Mouse (Mus musculus) CH12.LX (cell line): ENCODE data around the gene S100a7a. TPM values are rescaled to one million over a fixed set of nuclear protein-coding genes. Genes with fewer than 3 reads are reported as not detected.

Experiments
- DNase-seq: peaks from one replicate; pipeline ENCODE4 v3.0.0-alpha.2; 2013; ENCODE audit errors: extremely low read depth
- H3K27ac ChIP-seq: 2 replicates; pipeline ENCODE4 v1.5.1; 2012; ENCODE audit warnings: low read depth, mild to moderate bottlenecking, control low read depth, moderate library complexity; ENCODE audit not compliant: insufficient read depth
- H3K27me3 ChIP-seq: replicated peaks from 2 replicates; pipeline ENCODE3; 2012; ENCODE audit warnings: inconsistent platforms
- H3K36me3 ChIP-seq, 2 experiments: replicated peaks in 1 of 2; 2 replicates each; pipeline versions ENCODE3 to v1.6.1; 2012; ENCODE audit warnings: inconsistent platforms in 1 of 2, low read length in 1 of 2, mild to moderate bottlenecking in 1 of 2, mixed read lengths in 1 of 2, moderate library complexity in 1 of 2; ENCODE audit not compliant: control insufficient read depth in 1 of 2, insufficient read depth in 1 of 2
- H3K4me1 ChIP-seq, 2 experiments: 2 replicates each; pipeline ENCODE4 v1.6.1; 2012; ENCODE audit warnings: inconsistent platforms in 1 of 2, moderate library complexity in 1 of 2; ENCODE audit not compliant: insufficient read depth in 2 of 2, control insufficient read depth in 1 of 2
- H3K4me2 ChIP-seq: 2 replicates; pipeline ENCODE4 v1.6.1; 2012; ENCODE audit warnings: low read depth, mild to moderate bottlenecking, control low read depth; ENCODE audit not compliant: poor library complexity, insufficient read depth, severe bottlenecking
- H3K4me3 ChIP-seq, 3 experiments: fragments of 150-350 bp in 1 of 3; sonication (generic) in 1 of 3; replicated peaks in 1 of 3; 2 replicates each; pipeline versions ENCODE3 to v1.5.1; 2011 to 2012; ENCODE audit warnings: low read depth in 2 of 3, low read length in 2 of 3, mild to moderate bottlenecking in 2 of 3, moderate library complexity in 2 of 3, control low read depth in 1 of 3, improper control_type of control experiment in 1 of 3, inconsistent platforms in 1 of 3, mixed read lengths in 1 of 3; ENCODE audit not compliant: poor library complexity in 1 of 3
- H3K79me2 ChIP-seq: replicated peaks from 2 replicates; pipeline ENCODE4 v1.6.1; 2012; ENCODE audit warnings: mild to moderate bottlenecking, moderate library complexity; ENCODE audit not compliant: control insufficient read depth, poor library complexity, insufficient read depth, severe bottlenecking; ENCODE audit errors: extremely low read depth
- H3K9ac ChIP-seq: 2 replicates; pipeline ENCODE4 v1.6.1; 2012; ENCODE audit warnings: low read depth, mild to moderate bottlenecking, control low read depth, moderate library complexity; ENCODE audit not compliant: insufficient read depth
- H3K9me3 ChIP-seq: replicated peaks from 2 replicates; pipeline ENCODE3; 2012; ENCODE audit warnings: low read length, inconsistent platforms, mixed read lengths
- CTCF ChIP-seq, 2 experiments: IDR thresholded peaks in 1 of 2; conservative IDR thresholded peaks in 1 of 2; 2 replicates each; pipeline ENCODE4 v1.5.1; 2011 to 2012; ENCODE audit warnings: low read depth in 2 of 2, low read length in 2 of 2, improper control_type of control experiment in 1 of 2, inconsistent platforms in 1 of 2, mild to moderate bottlenecking in 1 of 2, moderate library complexity in 1 of 2
- EP300 ChIP-seq: IDR thresholded peaks from 2 replicates; pipeline ENCODE4 v1.6.1; 2011; ENCODE audit warnings: low read length, improper control_type of control experiment
- JUND ChIP-seq: conservative IDR thresholded peaks from 2 replicates; pipeline ENCODE4 v1.6.1; 2011; ENCODE audit warnings: low read depth, low read length, improper control_type of control experiment
- MAFK ChIP-seq: IDR thresholded peaks from 2 replicates; pipeline ENCODE4 v1.6.1; 2011; ENCODE audit warnings: low read length, improper control_type of control experiment; ENCODE audit not compliant: insufficient replicate concordance
- MAX ChIP-seq: IDR thresholded peaks from 2 replicates; pipeline ENCODE4 v1.6.1; 2011; ENCODE audit warnings: low read length, improper control_type of control experiment
- MAZ ChIP-seq: IDR thresholded peaks from 2 replicates; pipeline ENCODE4 v1.6.1; 2012; ENCODE audit warnings: low read depth, mild to moderate bottlenecking, inconsistent platforms, low read length, improper control_type of control experiment, moderate library complexity
- MEF2A ChIP-seq: IDR thresholded peaks from 2 replicates; pipeline ENCODE4 v1.6.1; 2014; ENCODE audit warnings: low read depth, mild to moderate bottlenecking, inconsistent platforms, low read length, improper control_type of control experiment, borderline replicate concordance
- PAX5 ChIP-seq: IDR thresholded peaks from 2 replicates; pipeline ENCODE4 v1.6.1; 2012; ENCODE audit warnings: low read length, inconsistent platforms, mixed read lengths
- RAD21 ChIP-seq: IDR thresholded peaks from 2 replicates; pipeline ENCODE4 v1.6.1; 2011; ENCODE audit warnings: low read depth, mild to moderate bottlenecking, low read length, improper control_type of control experiment, moderate library complexity
- SIN3A ChIP-seq: IDR thresholded peaks from 2 replicates; pipeline ENCODE4 v1.6.1; 2012; ENCODE audit warnings: low read length, improper control_type of control experiment, inconsistent platforms
- SMC3 ChIP-seq: IDR thresholded peaks from 2 replicates; pipeline ENCODE4 v1.6.1; 2011; ENCODE audit warnings: low read depth, low read length, improper control_type of control experiment
- USF2 ChIP-seq: conservative IDR thresholded peaks from 2 replicates; pipeline ENCODE4 v1.6.1; 2011; ENCODE audit warnings: low read depth, low read length, improper control_type of control experiment
- ZC3H11A ChIP-seq: IDR thresholded peaks from 2 replicates; pipeline ENCODE4 v1.6.1; 2012; ENCODE audit warnings: low read depth, mild to moderate bottlenecking, inconsistent platforms, low read length, improper control_type of control experiment
- ZNF384 ChIP-seq: IDR thresholded peaks from 2 replicates; pipeline ENCODE4 v1.6.1; 2012; ENCODE audit warnings: low read depth, low read length, improper control_type of control experiment, inconsistent platforms
- dilution Hi-C: fragments of 300-500 bp; cut with MboI; formaldehyde crosslinking; loops from 2 replicates; pipeline ENCODE4 v1.14.3; 2020; ENCODE audit warnings: low sequenced_read_pairs; ENCODE audit not compliant: extremely low pct_unique_long_range_greater_than_20kb, extremely low pct_ligation_motif_present
- in situ Hi-C: fragments of 300-500 bp; cut with MboI; formaldehyde crosslinking; loops from 3 replicates; pipeline ENCODE4 v1.14.3; 2019; ENCODE audit warnings: low sequenced_read_pairs, low pct_ligation_motif_present, low pct_unique_long_range_greater_than_20kb, mixed read lengths
- polyA plus RNA-seq: library from polyadenylated mRNA; unstranded; fragments of >175 nt; gene quantifications from 2 replicates; pipeline ENCODE4 v1.2.1, GENCODE M21; 2012; ENCODE audit warnings: low read depth; ENCODE audit not compliant: insufficient read length
- total RNA-seq, 2 experiments: library from RNA; depleted of rRNA; stranded (reverse); fragments of 300-350 nt in 1 of 2; fragments of >200 nt in 1 of 2; gene quantifications; 2 replicates each; pipeline ENCODE4 v1.2.3; 2012 to 2014

S100a7a gene
- total and polyA plus RNA-seq, 3 experiments: not detected

DNA sequence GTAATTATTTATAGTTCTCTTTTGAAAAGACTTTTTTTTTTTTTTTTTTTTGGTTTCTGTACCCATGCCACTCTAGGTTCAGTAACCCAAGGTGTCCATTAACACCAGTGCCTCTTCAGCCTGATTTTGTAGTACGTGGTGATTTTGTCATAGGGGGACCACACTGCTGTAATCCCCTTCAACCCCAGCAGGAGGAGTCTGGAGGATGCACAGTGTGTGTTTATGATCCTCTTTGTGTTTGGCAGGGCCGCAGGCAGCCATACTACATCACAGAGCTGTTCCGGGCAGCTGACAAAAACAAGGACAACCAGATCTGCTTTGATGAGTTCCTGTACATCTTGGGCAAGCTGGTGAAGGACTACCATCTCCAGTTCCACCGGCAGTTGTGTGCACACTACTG, 3.6 kb downstream of the S100a7a start:
- H3K4me1 ChIP-seq: peaks cover 0 to 5% of the 10 kb centered on the region in 2 experiments; a peak in 2 of 4 replicates
- no peaks in the 10 kb centered on the region for H3K79me2 ChIP-seq
- dilution Hi-C loops (no loop called here), in situ Hi-C loops (no loop called here)
- H3K9me3 ChIP-seq: no peaks in the 10 kb centered on the region
- H3K4me2 ChIP-seq: no peak overlapping the region
- H3K4me3 ChIP-seq: no peak overlapping the region
- TF ChIP-seq ZNF384 (no peak), RAD21 (peak; percentile 11), SMC3 (peak; percentile 53; the same call in 1 of the 2 replicates), MAZ (no peak), CTCF (conservative IDR thresholded peaks at IDR 0.05 in 1 of 2, IDR thresholded peaks at IDR 0.05 in 1 of 2; ENCODE audit: low read depth in 2 of 2, low read length in 2 of 2) (peak in 1 of 2 experiments; percentile 59; a peak in 2 of 4 replicates)
- DNase-seq: peak; percentile 20
- H3K9ac ChIP-seq: no peak overlapping the region
- no peaks in the 10 kb centered on the region for H3K36me3 ChIP-seq
- peaks cover 55% of the 10 kb centered on the region for H3K27me3 ChIP-seq
- H3K27ac ChIP-seq: no peak overlapping the region

DNA sequence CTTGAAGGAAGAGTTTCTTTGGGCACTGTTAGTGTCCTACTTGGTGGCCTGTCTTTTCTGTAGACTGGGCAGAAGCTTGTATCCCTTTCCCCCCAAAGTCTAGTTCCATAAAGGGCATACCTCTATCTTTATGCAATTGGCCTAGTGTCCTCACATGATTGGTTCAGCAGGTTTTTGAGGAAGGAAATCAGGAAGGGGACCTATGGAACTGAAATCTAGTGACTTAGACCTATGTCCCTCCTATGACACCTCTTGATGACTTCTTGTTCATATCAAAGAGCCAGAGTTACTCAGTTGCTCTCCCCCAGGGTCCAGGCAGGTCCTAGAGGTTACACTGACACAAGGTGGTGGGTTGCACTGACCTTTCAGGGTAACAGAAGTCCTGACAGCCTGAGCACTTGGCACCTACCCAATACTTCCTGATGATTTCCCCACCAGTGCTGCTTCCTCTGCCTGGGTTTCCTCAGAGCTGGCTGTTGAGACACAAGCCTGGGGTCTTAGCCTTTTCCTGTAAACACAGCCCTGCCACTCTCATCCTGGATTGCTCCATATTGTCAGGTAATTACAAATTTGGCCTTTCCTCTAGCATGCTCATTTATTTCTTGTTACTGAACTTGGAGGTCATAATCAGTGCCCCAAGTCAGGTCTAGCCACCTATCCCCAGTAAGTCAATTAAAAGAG, 5.7 kb downstream of the S100a7a start:
- Histone ChIP-seq H3K4me1 (peaks cover 0 to 5% of the 10 kb centered on the region in 2 experiments; a peak in 2 of 4 replicates), H3K9ac (no peak overlapping the region), H3K27ac (no peak overlapping the region), H3K9me3 (no peaks in the 10 kb centered on the region)
- in situ Hi-C loops: no loop called here
- no peak for DNase-seq
- no peak for TF ChIP-seq EP300
- TF ChIP-seq, all 38 proteins: peak for 0
- no peaks in the 10 kb centered on the region for H3K79me2 ChIP-seq
- H3K36me3 ChIP-seq: no peaks in the 10 kb centered on the region
- dilution Hi-C loops: no loop called here
- H3K4me3 ChIP-seq: no peak overlapping the region
- H3K4me2 ChIP-seq: no peak overlapping the region
- H3K27me3 ChIP-seq: peaks cover 46% of the 10 kb centered on the region

DNA sequence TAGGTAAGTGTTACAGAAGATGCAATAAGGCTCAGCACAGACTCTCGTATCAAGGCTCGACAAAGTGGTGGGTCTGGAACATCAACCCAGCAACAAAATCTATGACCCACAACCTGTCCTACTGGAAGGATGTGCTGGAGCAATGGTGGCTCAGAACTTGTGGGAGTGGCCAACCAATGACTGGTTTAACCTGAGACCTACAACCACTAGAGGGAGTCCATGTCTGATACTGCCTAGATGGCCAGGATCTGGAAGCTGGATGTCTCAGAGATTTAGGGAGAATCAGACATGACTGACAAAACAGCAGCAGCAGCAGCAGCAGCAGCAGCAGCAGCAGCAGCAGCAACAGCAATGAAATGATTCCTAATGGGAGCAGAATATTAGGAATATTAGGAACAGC, 10.4 kb downstream of the S100a7a start:
- Histone ChIP-seq H3K4me2 (no peak overlapping the region), H3K27ac (no peak overlapping the region), H3K9ac (no peak overlapping the region), H3K36me3 (no peaks in the 10 kb centered on the region), H3K79me2 (no peaks in the 10 kb centered on the region), H3K9me3 (no peaks in the 10 kb centered on the region), H3K27me3 (peaks cover 44% of the 10 kb centered on the region), H3K4me3 (no peak overlapping the region), H3K4me1 (no peaks in the 10 kb centered on the region)
- in situ Hi-C loops (no loop called here), dilution Hi-C loops (no loop called here)
- DNase-seq: peak; percentile 37
- peak; percentile 22 to 68; a peak in 2 of 4 replicates for TF ChIP-seq CTCF (conservative IDR thresholded peaks at IDR 0.05 in 1 of 2, IDR thresholded peaks at IDR 0.05 in 1 of 2; ENCODE audit: low read depth in 2 of 2, low read length in 2 of 2)
- no peak for TF ChIP-seq PAX5
- peak; percentile 38 for TF ChIP-seq RAD21
- no peak for TF ChIP-seq SIN3A
- TF ChIP-seq MAFK: no peak
- TF ChIP-seq ZC3H11A: no peak
- TF ChIP-seq SMC3: peak; percentile 50
- TF ChIP-seq MEF2A: no peak
- no peak for TF ChIP-seq JUND
- no peak for TF ChIP-seq MAZ
- TF ChIP-seq MAX: no peak
- TF ChIP-seq USF2: no peak
